Mouse (Mus musculus): ENCODE data around the gene Krtap3-1.

GRCm38 (mm10) chr11:99550765-99551164 is 15.7 kb downstream of the Krtap3-1 start, which contains the start of gene Krtap3-3:
- TF ChIP-seq EP300 (IDR thresholded peaks at IDR 0.05; ENCODE audit: low read depth) = no peak
- no peak for TF ChIP-seq CTCF (IDR thresholded peaks at IDR 0.05; ENCODE audit: low read depth)

All from liver, embryonic 14.5 days (tissue).